Mouse (Mus musculus) granulocyte monocyte progenitor cell, adult 5-6 weeks (primary cell): Measurements from ENCODE around the gene Fam92a. TPM values are rescaled to one million over a fixed set of nuclear protein-coding genes. Genes with fewer than 3 reads are reported as not detected.
A peak's percentile ranks its signal among the peaks of the same experiment; 100 is the strongest.
"Not testable (repeated sequence)": the region's sequence is repeated elsewhere in the genome, so short reads cannot be mapped to it uniquely, and the experiment has no call there.

Source experiments
- ATAC-seq: replicated peaks from 2 replicates; pipeline ENCODE4 v1.8.0; 2016; ENCODE audit warnings: mild to moderate bottlenecking, moderate TSS enrichment, inconsistent platforms; ENCODE audit not compliant: poor library complexity, severe bottlenecking
- total RNA-seq, 2 experiments: library from RNA; stranded (forward) in 1 of 2; stranded (reverse) in 1 of 2; fragments of 200-712, 200-1000 nt in 1 of 2; fragments of >200 nt in 1 of 2; fragmentation: Nextera tagmentation in 1 of 2; gene quantifications; 2 replicates each; pipeline ENCODE4 v1.2.3; 2014 to 2017

The Fam92a gene
- total RNA-seq (2014; fragmentation: Nextera tagmentation) = 34.5 and 48.6 TPM in 2 replicates
- 37.3 and 45.8 TPM in 2 replicates for total RNA-seq (2017)

GRCm38 (mm10) chr4:12171318-12172091 is at the start of gene Fam92a:
Gene Fam92a, minus strand, starts transcription at chr4:12172015.
- ATAC-seq = peak; percentile 74

GRCm38 (mm10) chr4:12178992-12179391 is 7.2 kb upstream of the Fam92a start:
- ATAC-seq = no peak

GRCm38 (mm10) chr4:12170986-12171317 is 863 bp downstream of the Fam92a start:
- no peak for ATAC-seq

GRCm38 (mm10) chr4:12147660-12148059 is 24.2 kb downstream of the Fam92a start:
- no peak for ATAC-seq

- ATAC-seq = not testable (repeated sequence)
Measured at GRCm38 (mm10) chr4:12141516-12141915, 30.3 kb downstream of the Fam92a start.

- ATAC-seq = peak; percentile 75
Measured at GRCm38 (mm10) chr4:12140592-12141062, 31.2 kb downstream of the Fam92a start.

- ATAC-seq = peak; percentile 95
Measured at GRCm38 (mm10) chr4:12140141-12140567, 31.7 kb downstream of the Fam92a start, which contains the start of gene Rbm12b1. Gene Rbm12b1, plus strand, starts transcription at chr4:12140264.

Other genes starting within 250 kb of the Fam92a start
- not detected in 2 replicates for gene Gm10604, start 190.8 kb downstream of the Fam92a start, total RNA-seq (2014; fragmentation: Nextera tagmentation)
- gene Gm10604, start 190.8 kb downstream of the Fam92a start, total RNA-seq (2017) = not detected in 2 replicates
- 16.6 and 18.7 TPM in 2 replicates for gene Rbm12b2, start 82.6 kb downstream of the Fam92a start, total RNA-seq (2014; fragmentation: Nextera tagmentation)
- 22.3 and 26.8 TPM in 2 replicates for gene Rbm12b2, start 82.6 kb downstream of the Fam92a start, total RNA-seq (2017)
- 6.2 and 8.3 TPM in 2 replicates for gene Rbm12b1, start 31.8 kb downstream of the Fam92a start, total RNA-seq (2014; fragmentation: Nextera tagmentation)
- 7.9 and 12.9 TPM in 2 replicates for gene Rbm12b1, start 31.8 kb downstream of the Fam92a start, total RNA-seq (2017)